Mouse (Mus musculus): Measurements from ENCODE around the gene Sox9. TPM values are rescaled to one million over a fixed set of nuclear protein-coding genes. Genes with fewer than 3 reads are reported as not detected.

Sox9 gene
- total RNA-seq, 1 experiment from 2014 or later = 0.97 TPM

GRCm38 (mm10) chr11:112798831-112799382 lies 16.9 kb downstream of the Sox9 start:
- DNase-seq = no peak

GRCm38 (mm10) chr11:112801189-112801818 lies 19.3 kb downstream of the Sox9 start:
- DNase-seq = no peak

GRCm38 (mm10) chr11:112807838-112808506 lies 25.9 kb downstream of the Sox9 start:
- no peak for DNase-seq

GRCm38 (mm10) chr11:112810447-112811151 lies 28.6 kb downstream of the Sox9 start:
- no peak for DNase-seq

GRCm38 (mm10) chr11:112811152-112811871 lies 29.3 kb downstream of the Sox9 start:
- peak; percentile 65 for DNase-seq

- DNase-seq = no peak
Observed at GRCm38 (mm10) chr11:112817829-112818650, 36.0 kb downstream of the Sox9 start.

- no peak for DNase-seq
Observed at GRCm38 (mm10) chr11:112818651-112819270, 36.7 kb downstream of the Sox9 start.

GRCm38 (mm10) chr11:112821536-112821935 lies 39.5 kb downstream of the Sox9 start:
- no peak for DNase-seq

GRCm38 (mm10) chr11:112824146-112824545 lies 42.1 kb downstream of the Sox9 start:
- peak; percentile 16 for DNase-seq

- no peak for DNase-seq
Observed at GRCm38 (mm10) chr11:112826193-112827043, 44.4 kb downstream of the Sox9 start.

GRCm38 (mm10) chr11:112827044-112827347 lies 45.0 kb downstream of the Sox9 start:
- DNase-seq = no peak

- DNase-seq = no peak
Observed at GRCm38 (mm10) chr11:112828553-112829287, 46.7 kb downstream of the Sox9 start.

- DNase-seq = no peak
Observed at GRCm38 (mm10) chr11:112834245-112835005, 52.4 kb downstream of the Sox9 start.

- DNase-seq = no peak
Observed at GRCm38 (mm10) chr11:112835468-112836092, 53.6 kb downstream of the Sox9 start.

Measured in adrenal gland, postnatal 25 days (tissue).